Mouse (Mus musculus): ENCODE results near the gene Itpa.

Itpa gene

GRCm38 (mm10) chr2:130728906-130729585, 61.6 kb downstream of the Itpa start:
- 49% methylated on average over 2 of the region's 2 CpGs for WGBS

- WGBS: 85% methylated on average over 9 of the region's 9 CpGs
These were observed 63.3 kb downstream of the Itpa start for GRCm38 (mm10) chr2:130730746-130731145.

Measured in cerebral cortex, adult 2 months (tissue).